Mouse (Mus musculus): ENCODE data around the gene Glra1. TPM values are rescaled to one million over a fixed set of nuclear protein-coding genes. Genes with fewer than 3 reads are reported as not detected.

Gene Glra1
- polyA plus RNA-seq, 1 experiment from 2014 or later: not detected

DNA sequence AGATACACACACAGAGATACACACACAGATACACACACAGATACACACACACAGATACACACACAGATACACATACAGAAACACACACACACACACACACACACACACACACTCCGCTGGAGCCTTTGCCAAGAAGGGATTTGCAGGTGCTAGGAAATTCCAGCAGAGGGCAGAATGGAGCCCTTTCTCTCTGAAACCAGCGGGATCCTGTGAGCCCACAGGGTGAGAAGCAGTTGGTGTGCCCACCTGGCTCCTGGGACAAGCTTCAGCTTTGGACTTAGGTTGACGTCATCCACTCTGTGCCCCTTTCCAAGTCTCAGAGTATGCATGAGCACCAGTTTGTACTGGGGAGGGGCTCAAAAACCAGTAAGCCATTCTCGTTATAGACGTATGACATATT lies 96.6 kb downstream of the Glra1 start:
- Histone ChIP-seq H3K36me3 (no peaks in the 10 kb centered on the region), H3K4me1 (no peaks in the 10 kb centered on the region), H3K27ac (replicated peaks) (no peak overlapping the region), H3K9ac (no peak overlapping the region), H3K27me3 (no peaks in the 10 kb centered on the region), H3K9me3 (replicated peaks) (no peaks in the 10 kb centered on the region), H3K4me2 (replicated peaks) (no peak overlapping the region), H3K4me3 (replicated peaks) (no peak overlapping the region)
- no peak for ATAC-seq (ENCODE audit: insufficient number of reproducible peaks, low FRiP score, low TSS enrichment, low read depth)
- 50% methylated on average over 5 of the region's 5 CpGs for WGBS

DNA sequence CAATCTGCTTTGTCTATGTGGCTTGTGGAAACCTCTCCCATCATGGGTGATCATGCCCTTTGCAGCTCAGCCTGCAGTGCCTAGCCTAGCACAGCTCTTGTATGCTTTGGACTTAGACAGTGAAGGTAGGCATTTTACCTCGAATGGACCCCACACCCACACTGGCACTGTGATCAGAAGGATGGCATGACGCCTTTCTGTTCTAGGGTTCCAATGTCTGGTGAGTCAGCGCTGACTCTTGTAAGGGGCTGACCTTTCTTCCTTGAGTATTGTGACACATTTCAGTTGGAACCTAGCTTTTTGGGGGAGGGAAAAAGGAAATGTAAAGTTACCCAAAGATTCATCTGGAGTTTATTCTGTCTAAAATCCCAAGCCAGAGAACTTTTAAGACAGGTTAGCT lies 102.5 kb downstream of the Glra1 start:
- Histone ChIP-seq H3K27ac (replicated peaks) (no peak overlapping the region), H3K4me2 (replicated peaks) (no peak overlapping the region), H3K9ac (no peak overlapping the region), H3K9me3 (replicated peaks) (no peaks in the 10 kb centered on the region), H3K4me3 (replicated peaks) (no peak overlapping the region), H3K4me1 (0 out of 2 replicates have a peak, but pooled peaks cover 4% of the 10 kb centered on the region), H3K36me3 (peaks cover 20% of the 10 kb centered on the region), H3K27me3 (no peaks in the 10 kb centered on the region)
- ATAC-seq (ENCODE audit: insufficient number of reproducible peaks, low FRiP score, low TSS enrichment, low read depth): no peak
- 85% methylated on average over 3 of the region's 3 CpGs for WGBS

DNA sequence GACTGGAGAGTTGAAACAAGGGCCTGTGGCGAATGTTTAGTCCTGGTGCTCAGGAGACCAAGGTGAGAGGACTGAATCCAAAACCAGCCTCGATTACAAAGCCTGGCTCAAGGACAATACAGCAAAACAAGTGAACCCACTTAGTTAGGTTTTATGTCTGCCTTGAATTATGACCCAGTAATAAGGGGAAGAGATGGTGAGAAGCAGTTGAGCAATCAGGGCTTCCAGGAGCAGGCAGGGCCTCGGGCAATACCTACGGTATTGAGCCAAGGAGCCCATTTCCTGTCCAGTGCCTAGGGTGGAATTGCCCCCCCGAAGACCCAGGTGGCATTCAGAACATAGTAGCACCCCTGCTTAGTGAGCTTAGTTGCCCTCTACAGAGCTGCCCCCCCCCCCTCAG lies 105.1 kb downstream of the Glra1 start:
- ATAC-seq (ENCODE audit: insufficient number of reproducible peaks, low FRiP score, low TSS enrichment, low read depth): no peak
- Histone ChIP-seq H3K36me3 (peaks cover 36% of the 10 kb centered on the region), H3K4me2 (replicated peaks) (no peak overlapping the region), H3K9ac (no peak overlapping the region), H3K27me3 (no peaks in the 10 kb centered on the region), H3K4me3 (replicated peaks) (no peak overlapping the region), H3K9me3 (replicated peaks) (no peaks in the 10 kb centered on the region), H3K27ac (replicated peaks) (no peak overlapping the region), H3K4me1 (0 out of 2 replicates have a peak, but pooled peaks cover 4% of the 10 kb centered on the region)
- WGBS: 71% methylated on average over 5 of the region's 5 CpGs

DNA sequence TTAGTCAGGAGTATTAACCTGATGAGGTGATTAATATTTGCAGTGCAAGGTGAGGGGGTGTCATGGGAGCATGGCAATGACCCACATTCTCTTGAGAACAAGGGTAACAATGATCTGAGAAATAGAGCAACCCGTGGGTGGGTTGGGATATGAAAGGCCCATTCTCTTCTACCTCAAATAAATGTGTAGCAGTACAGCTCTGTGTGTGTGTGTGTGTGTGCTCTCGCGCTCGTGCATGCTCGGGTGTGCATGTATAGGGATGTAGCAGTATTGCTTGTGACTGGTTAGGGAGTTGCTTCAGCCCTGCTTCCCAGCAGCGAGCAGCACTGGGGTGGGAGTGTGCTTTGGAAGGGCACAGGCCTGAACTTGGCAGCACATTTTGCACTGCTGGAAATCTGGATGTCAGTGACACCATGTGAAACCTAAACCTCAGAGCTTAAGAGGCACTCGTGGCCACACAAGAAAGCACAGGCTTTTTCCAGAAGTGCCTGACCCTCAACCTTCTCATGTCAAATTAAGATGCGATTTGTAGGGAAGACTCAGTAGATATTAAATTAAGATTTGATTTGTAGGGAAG lies 106.0 kb downstream of the Glra1 start:
- no peak for ATAC-seq (ENCODE audit: insufficient number of reproducible peaks, low FRiP score, low TSS enrichment, low read depth)
- H3K4me2 ChIP-seq (replicated peaks): no peak overlapping the region
- no peak overlapping the region for H3K27ac ChIP-seq (replicated peaks)
- no peaks in the 10 kb centered on the region for H3K9me3 ChIP-seq (replicated peaks)
- H3K4me3 ChIP-seq (replicated peaks): no peak overlapping the region
- no peaks in the 10 kb centered on the region for H3K27me3 ChIP-seq
- H3K9ac ChIP-seq: no peak overlapping the region
- H3K4me1 ChIP-seq: 0 out of 2 replicates have a peak, but pooled peaks cover 4% of the 10 kb centered on the region
- H3K36me3 ChIP-seq: peaks cover 44% of the 10 kb centered on the region
- WGBS: 80% methylated on average over 8 of the region's 8 CpGs

DNA sequence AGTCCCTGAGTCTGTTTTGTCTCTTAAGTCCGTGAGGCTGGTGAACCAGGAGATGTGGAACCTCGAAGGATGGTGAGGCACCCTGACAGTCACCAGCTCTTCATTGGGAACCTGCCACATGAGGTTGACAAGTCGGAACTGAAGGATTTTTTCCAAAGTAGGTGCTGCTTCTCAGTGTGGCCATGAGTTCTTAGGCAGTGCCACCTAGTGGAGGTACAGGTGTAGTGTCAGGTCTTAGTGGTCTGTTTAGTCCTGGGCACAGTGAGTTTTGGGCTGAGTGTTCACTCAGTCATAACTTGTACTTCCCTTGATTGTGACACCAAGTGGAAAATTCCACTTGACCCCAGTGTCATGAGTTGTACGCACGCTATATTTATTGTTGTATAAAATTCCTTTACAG lies 110.1 kb downstream of the Glra1 start:
- Histone ChIP-seq H3K27me3 (no peaks in the 10 kb centered on the region), H3K9me3 (replicated peaks) (no peaks in the 10 kb centered on the region), H3K4me1 (0 out of 2 replicates have a peak, but pooled peaks cover 4% of the 10 kb centered on the region), H3K4me3 (replicated peaks) (no peak overlapping the region), H3K36me3 (peaks cover 83% of the 10 kb centered on the region), H3K9ac (no peak overlapping the region), H3K27ac (replicated peaks) (no peak overlapping the region), H3K4me2 (replicated peaks) (no peak overlapping the region)
- ATAC-seq (ENCODE audit: insufficient number of reproducible peaks, low FRiP score, low TSS enrichment, low read depth): no peak
- 59% methylated on average over 5 of the region's 5 CpGs for WGBS

DNA sequence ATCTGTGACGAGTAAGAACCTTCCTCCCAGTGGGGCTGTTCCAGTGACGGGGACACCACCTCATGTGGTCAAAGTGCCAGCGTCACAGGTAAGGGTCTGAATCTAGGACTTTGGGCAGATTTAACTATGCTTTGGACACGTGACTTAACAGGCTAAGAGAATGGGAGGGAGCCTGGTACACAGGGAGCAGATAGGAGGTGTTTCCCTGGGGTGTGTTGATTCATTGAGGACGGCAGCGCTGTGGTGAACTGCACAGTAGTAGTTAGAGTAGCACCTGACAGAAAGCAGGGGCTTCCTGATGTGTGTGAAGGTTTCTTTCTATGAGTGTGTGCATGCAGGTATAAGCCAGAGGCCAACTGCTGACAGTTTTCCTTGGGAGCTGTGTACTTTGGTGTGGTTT lies 111.8 kb downstream of the Glra1 start:
- no peak overlapping the region for H3K4me2 ChIP-seq (replicated peaks)
- H3K27ac ChIP-seq (replicated peaks): no peak overlapping the region
- ATAC-seq (ENCODE audit: insufficient number of reproducible peaks, low FRiP score, low TSS enrichment, low read depth): no peak
- H3K9me3 ChIP-seq (replicated peaks): no peaks in the 10 kb centered on the region
- peaks cover 85% of the 10 kb centered on the region for H3K36me3 ChIP-seq
- no peaks in the 10 kb centered on the region for H3K4me1 ChIP-seq
- H3K27me3 ChIP-seq: no peaks in the 10 kb centered on the region
- WGBS: 86% methylated on average over 6 of the region's 6 CpGs
- H3K9ac ChIP-seq: no peak overlapping the region
- no peak overlapping the region for H3K4me3 ChIP-seq (replicated peaks)

DNA sequence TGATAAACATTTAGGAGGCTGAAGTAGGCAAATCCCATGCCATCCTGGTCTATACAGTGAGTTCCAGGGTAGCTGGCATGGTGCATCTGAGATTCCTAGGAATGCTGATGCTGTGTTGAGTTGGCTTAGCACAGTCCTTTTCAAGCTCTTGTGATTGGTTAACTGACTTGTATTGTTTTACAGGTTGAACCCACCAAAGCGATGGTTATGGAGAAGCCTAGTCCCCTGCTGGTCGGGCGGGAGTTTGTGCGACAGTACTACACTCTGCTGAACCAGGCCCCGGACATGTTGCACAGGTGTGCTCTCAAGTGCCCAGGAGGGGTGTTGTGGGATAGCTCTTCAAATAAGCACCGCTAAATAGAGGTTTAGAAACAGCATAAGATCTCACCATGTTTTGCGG lies 122.6 kb downstream of the Glra1 start:
- Histone ChIP-seq H3K4me2 (replicated peaks) (no peak overlapping the region), H3K27ac (replicated peaks) (no peak overlapping the region), H3K27me3 (no peaks in the 10 kb centered on the region), H3K9me3 (replicated peaks) (no peaks in the 10 kb centered on the region), H3K9ac (no peak overlapping the region), H3K4me3 (replicated peaks) (no peak overlapping the region), H3K36me3 (peaks cover 69% of the 10 kb centered on the region), H3K4me1 (peaks cover 4% of the 10 kb centered on the region; the same call in 1 of the 2 replicates)
- WGBS: 96% methylated on average over 7 of the region's 7 CpGs
- ATAC-seq (ENCODE audit: insufficient number of reproducible peaks, low FRiP score, low TSS enrichment, low read depth): no peak

DNA sequence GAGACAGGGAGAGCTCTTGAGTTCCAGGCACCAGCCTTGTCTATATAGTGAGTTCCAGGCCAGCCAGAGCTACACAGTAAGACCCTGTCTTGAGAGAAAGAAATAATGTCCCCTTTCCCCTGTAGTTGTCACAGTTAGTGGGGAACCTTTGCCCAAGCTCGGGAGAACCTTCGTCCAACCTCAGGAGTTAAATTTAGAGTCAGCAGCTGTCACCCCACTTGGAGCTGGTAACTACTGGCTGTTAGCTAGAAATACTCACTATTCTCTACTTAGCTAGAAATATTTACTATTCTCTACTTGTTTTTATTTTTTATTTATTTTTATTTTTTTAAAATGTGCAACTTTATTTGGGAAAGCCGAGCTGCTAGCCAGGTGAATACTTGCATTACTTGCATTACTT lies 134.8 kb downstream of the Glra1 start:
- Histone ChIP-seq H3K27ac (replicated peaks) (no peak overlapping the region), H3K4me2 (replicated peaks) (no peak overlapping the region), H3K4me1 (peaks cover 21% of the 10 kb centered on the region), H3K9me3 (replicated peaks) (no peaks in the 10 kb centered on the region), H3K9ac (no peak overlapping the region), H3K36me3 (peaks cover 16% of the 10 kb centered on the region; the same call in 1 of the 2 replicates), H3K4me3 (replicated peaks) (no peak overlapping the region), H3K27me3 (no peaks in the 10 kb centered on the region)
- WGBS: 81% methylated on average over 3 of the region's 3 CpGs
- ATAC-seq (ENCODE audit: insufficient number of reproducible peaks, low FRiP score, low TSS enrichment, low read depth): no peak

DNA sequence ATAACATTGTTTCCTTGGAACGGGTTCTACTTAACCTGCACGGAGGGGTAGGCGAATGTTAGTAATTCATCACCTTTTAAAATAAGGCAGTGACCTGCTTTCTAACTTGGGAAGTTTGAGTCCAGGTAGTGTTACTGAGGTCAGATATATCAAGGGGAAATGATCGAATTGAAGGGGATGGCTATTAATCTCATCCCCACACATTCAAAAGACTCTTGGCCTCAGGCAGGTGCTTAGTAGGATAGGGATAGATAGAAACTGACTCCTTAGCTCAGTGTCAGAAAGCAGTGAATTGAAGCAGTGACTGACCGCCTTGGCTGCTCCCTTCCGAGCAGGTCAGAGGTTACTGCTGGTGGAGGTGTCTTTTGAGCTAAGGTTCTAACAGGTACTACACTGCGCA lies 136.5 kb downstream of the Glra1 start:
- no peak for ATAC-seq (ENCODE audit: insufficient number of reproducible peaks, low FRiP score, low TSS enrichment, low read depth)
- H3K9me3 ChIP-seq (replicated peaks): no peaks in the 10 kb centered on the region
- no peak overlapping the region for H3K27ac ChIP-seq (replicated peaks)
- WGBS: 93% methylated on average over 7 of the region's 7 CpGs
- peak overlapping the region; percentile 79 for H3K4me2 ChIP-seq (replicated peaks)
- H3K4me1 ChIP-seq: peaks cover 24% of the 10 kb centered on the region
- no peaks in the 10 kb centered on the region for H3K27me3 ChIP-seq
- H3K36me3 ChIP-seq: peaks cover 16% of the 10 kb centered on the region; the same call in 1 of the 2 replicates
- H3K9ac ChIP-seq: no peak overlapping the region
- peak overlapping the region; percentile 65 for H3K4me3 ChIP-seq (replicated peaks)

DNA sequence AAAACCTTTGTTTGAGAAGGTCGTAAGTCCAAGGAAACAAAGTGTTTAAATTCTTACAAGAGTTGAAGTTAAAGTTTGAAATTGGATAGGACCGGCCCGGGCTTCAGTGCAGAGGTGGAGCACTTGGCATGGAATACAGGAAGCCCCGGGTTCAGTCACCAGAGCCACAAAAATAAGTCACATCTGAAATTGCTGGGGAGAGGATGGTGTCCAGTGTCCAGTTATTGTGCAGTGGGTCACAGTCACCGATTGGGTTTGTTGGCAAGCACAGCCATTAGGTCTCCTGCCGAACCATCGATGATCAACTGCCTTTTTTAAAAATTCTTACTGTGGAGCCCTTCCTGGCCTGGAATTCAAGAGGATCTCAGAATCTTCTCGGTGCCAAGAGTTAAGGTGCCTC lies 137.2 kb downstream of the Glra1 start:
- peaks cover 24% of the 10 kb centered on the region for H3K4me1 ChIP-seq
- H3K9ac ChIP-seq: peak overlapping the region; percentile 77; the same call in 1 of the 2 replicates
- ATAC-seq (ENCODE audit: insufficient number of reproducible peaks, low FRiP score, low TSS enrichment, low read depth): no peak
- H3K4me2 ChIP-seq (replicated peaks): peak overlapping the region; percentile 79
- no peak overlapping the region for H3K27ac ChIP-seq (replicated peaks)
- no peaks in the 10 kb centered on the region for H3K27me3 ChIP-seq
- peak overlapping the region; percentile 65 for H3K4me3 ChIP-seq (replicated peaks)
- WGBS: 42% methylated on average over 8 of the region's 8 CpGs
- no peaks in the 10 kb centered on the region for H3K9me3 ChIP-seq (replicated peaks)
- peaks cover 16% of the 10 kb centered on the region; the same call in 1 of the 2 replicates for H3K36me3 ChIP-seq

DNA sequence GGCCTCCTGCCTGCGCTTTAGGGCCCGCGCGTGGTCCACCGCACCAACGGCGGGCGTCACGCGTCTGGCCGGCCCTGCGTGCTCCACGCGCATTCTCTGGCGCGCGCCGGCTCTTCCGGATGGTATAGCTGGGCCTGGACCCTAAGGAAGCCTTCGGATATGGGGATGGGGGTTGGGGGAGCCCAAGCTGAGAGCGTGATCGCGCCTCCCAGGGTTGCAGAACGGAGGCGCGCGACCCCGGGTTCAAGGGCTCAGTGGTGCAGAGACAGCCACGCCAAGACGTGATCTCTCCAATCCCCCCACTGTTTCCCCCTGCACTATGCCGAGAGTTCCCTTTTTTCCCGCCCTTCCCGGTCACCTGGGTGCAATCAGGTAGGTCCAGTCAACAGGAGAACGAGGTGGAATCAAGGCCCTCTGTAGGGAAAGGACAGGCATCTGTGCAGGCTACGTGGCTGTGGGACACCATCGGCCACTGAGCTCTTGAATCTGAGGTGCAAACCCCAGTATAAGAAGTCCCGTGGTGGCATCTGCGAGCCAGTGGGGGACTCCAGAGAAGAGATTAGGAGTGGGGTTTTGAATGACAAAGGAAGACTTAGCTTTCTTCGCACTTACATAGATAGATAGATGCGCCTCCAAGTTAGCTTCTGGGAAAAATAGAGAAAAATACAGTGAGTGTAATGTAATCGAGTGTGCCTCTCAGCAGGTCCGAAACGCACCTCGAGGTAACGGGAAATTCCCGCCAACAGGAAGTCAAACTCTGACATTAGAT lies 137.9 kb downstream of the Glra1 start:
- Histone ChIP-seq H3K36me3 (peaks cover 16% of the 10 kb centered on the region; the same call in 1 of the 2 replicates), H3K9me3 (replicated peaks) (no peaks in the 10 kb centered on the region), H3K27ac (replicated peaks) (peak overlapping the region; percentile 79), H3K27me3 (no peaks in the 10 kb centered on the region), H3K4me2 (replicated peaks) (peak overlapping the region; percentile 79), H3K4me3 (replicated peaks) (peak overlapping the region; percentile 65), H3K9ac (peak overlapping the region; percentile 77), H3K4me1 (peaks cover 24% of the 10 kb centered on the region)
- peak; percentile 15; the same call in 1 of the 2 replicates for ATAC-seq (ENCODE audit: insufficient number of reproducible peaks, low FRiP score, low TSS enrichment, low read depth)
- under 1% methylated on average over 46 of the region's 46 CpGs for WGBS
